Mouse (Mus musculus): ENCODE measurements around the gene Upf3b.
"Not testable (repeated sequence)": the region's sequence is repeated elsewhere in the genome, so short reads cannot be mapped to it uniquely, and the experiment has no call there.

Upf3b gene

GRCm38 (mm10) chrX:37110193-37110880, at the start of gene Upf3b:
TSS of gene Upf3b (minus strand) at chrX:37110322.
- DNase-seq (ENCODE audit: low spot score in 2 of 2), result peak; percentile 89 to 92

- DNase-seq (ENCODE audit: low spot score in 2 of 2), result no peak
These were observed 47.7 kb upstream of the Upf3b start for GRCm38 (mm10) chrX:37157839-37158238.

GRCm38 (mm10) chrX:37144954-37145353, 34.8 kb upstream of the Upf3b start:
- no peak for DNase-seq (ENCODE audit: low spot score in 2 of 2)

- DNase-seq (ENCODE audit: low spot score in 2 of 2), result not testable (repeated sequence)
These were observed 34.4 kb upstream of the Upf3b start for GRCm38 (mm10) chrX:37144498-37144897.

- DNase-seq (ENCODE audit: low spot score in 2 of 2), result no peak
These were observed 31.6 kb upstream of the Upf3b start for GRCm38 (mm10) chrX:37141732-37142131.

GRCm38 (mm10) chrX:37126671-37127358, 16.7 kb upstream of the Upf3b start, which contains the start of gene Nkap:
TSS of gene Nkap (plus strand) at chrX:37126795.
- DNase-seq (ENCODE audit: low spot score in 2 of 2), result peak; percentile 49 to 62

GRCm38 (mm10) chrX:37125511-37125910, 15.4 kb upstream of the Upf3b start:
- no peak for DNase-seq (ENCODE audit: low spot score in 2 of 2)

GRCm38 (mm10) chrX:37120212-37120611, 10.1 kb upstream of the Upf3b start:
- DNase-seq (ENCODE audit: low spot score in 2 of 2), result no peak

- no peak for DNase-seq (ENCODE audit: low spot score in 2 of 2)
These were observed 9.5 kb upstream of the Upf3b start for GRCm38 (mm10) chrX:37119585-37119984.

- DNase-seq (ENCODE audit: low spot score in 2 of 2), result no peak
These were observed 7.0 kb upstream of the Upf3b start for GRCm38 (mm10) chrX:37117085-37117484.

GRCm38 (mm10) chrX:37110881-37111193, 715 bp upstream of the Upf3b start:
- no peak for DNase-seq (ENCODE audit: low spot score in 2 of 2)

- no peak for DNase-seq (ENCODE audit: low spot score in 2 of 2)
These were observed 463 bp downstream of the Upf3b start for GRCm38 (mm10) chrX:37109526-37110192.

GRCm38 (mm10) chrX:37103826-37104225, 6.3 kb downstream of the Upf3b start:
- DNase-seq (ENCODE audit: low spot score in 2 of 2), result no peak

GRCm38 (mm10) chrX:37098681-37099080, 11.4 kb downstream of the Upf3b start:
- DNase-seq (ENCODE audit: low spot score in 2 of 2), result no peak

- DNase-seq (ENCODE audit: low spot score in 2 of 2), result no peak
These were observed 14.9 kb downstream of the Upf3b start for GRCm38 (mm10) chrX:37095106-37095768.

GRCm38 (mm10) chrX:37091457-37091856, 18.7 kb downstream of the Upf3b start:
- DNase-seq (ENCODE audit: low spot score in 2 of 2), result no peak

- no peak for DNase-seq (ENCODE audit: low spot score in 2 of 2)
These were observed 21.3 kb downstream of the Upf3b start for GRCm38 (mm10) chrX:37088778-37089177.

GRCm38 (mm10) chrX:37085665-37086064, 24.5 kb downstream of the Upf3b start:
- DNase-seq (ENCODE audit: low spot score in 2 of 2), result no peak

GRCm38 (mm10) chrX:37084927-37085660, 25.0 kb downstream of the Upf3b start, which contains the start of gene Rpl39:
TSS of gene Rpl39 (minus strand) at chrX:37085402.
- DNase-seq (ENCODE audit: low spot score in 2 of 2), result peak; percentile 81 to 82

- DNase-seq (ENCODE audit: low spot score in 2 of 2), result peak in 1 of 2 experiments; percentile 21
These were observed 25.7 kb downstream of the Upf3b start for GRCm38 (mm10) chrX:37084318-37084926.

- no peak for DNase-seq (ENCODE audit: low spot score in 2 of 2)
These were observed 28.9 kb downstream of the Upf3b start for GRCm38 (mm10) chrX:37081194-37081593.

Measured in frontal cortex, postnatal 10 days (tissue).